Mouse (Mus musculus) forebrain, embryonic 11.5 days (tissue): ENCODE data around the gene Tgfbr2. TPM values are rescaled to one million over a fixed set of nuclear protein-coding genes. Genes with fewer than 3 reads are reported as not detected.
A peak's percentile ranks its signal among the peaks of the same experiment; 100 is the strongest.

Source experiments
- ATAC-seq: fragments of 200-750 bp; cut with Nextera tagmentation; replicated peaks from 2 replicates; pipeline ENCODE4 v1.8.0; 2017; ENCODE audit warnings: moderate TSS enrichment; ENCODE audit not compliant: low FRiP score
- DNase-seq: peaks from one replicate; pipeline ENCODE4 v3.0.0-alpha.2; 2017; ENCODE audit warnings: low spot score
- H3K27ac ChIP-seq: fragments of 300-500 bp; sonication (generic); 2 replicates; pipeline ENCODE4 v1.5.1; 2014; ENCODE audit warnings: low read depth, low read length
- H3K27me3 ChIP-seq: fragments of 300-500 bp; sonication (generic); 2 replicates; pipeline ENCODE4 v1.6.1; 2014; ENCODE audit warnings: mild to moderate bottlenecking, low read length, mixed read lengths; ENCODE audit not compliant: control insufficient read depth, insufficient read depth
- H3K36me3 ChIP-seq: fragments of 300-500 bp; sonication (generic); 2 replicates; pipeline ENCODE4 v1.6.1; 2014; ENCODE audit warnings: mild to moderate bottlenecking, low read length, moderate library complexity, mixed read lengths; ENCODE audit not compliant: control insufficient read depth, insufficient read depth
- H3K4me1 ChIP-seq: fragments of 300-500 bp; sonication (generic); replicated peaks from 2 replicates; pipeline ENCODE4 v1.6.1; 2014; ENCODE audit warnings: low read length, mixed read lengths; ENCODE audit not compliant: control insufficient read depth, insufficient read depth
- H3K4me2 ChIP-seq: fragments of 300-500 bp; sonication (generic); 2 replicates; pipeline ENCODE4 v1.6.1; 2014; ENCODE audit warnings: low read depth, mild to moderate bottlenecking, low read length, moderate library complexity, mixed read lengths; ENCODE audit not compliant: severe bottlenecking
- H3K4me3 ChIP-seq: fragments of 300-500 bp; sonication (generic); 2 replicates; pipeline ENCODE4 v1.5.1; 2014; ENCODE audit warnings: low read depth, low read length
- H3K9ac ChIP-seq: fragments of 300-500 bp; sonication (generic); 2 replicates; pipeline ENCODE4 v1.6.1; 2014; ENCODE audit warnings: low read length
- H3K9me3 ChIP-seq: fragments of 300-500 bp; sonication (generic); 2 replicates; pipeline ENCODE4 v1.6.1; 2016; ENCODE audit warnings: low read length, mixed read lengths; ENCODE audit not compliant: control insufficient read depth
- WGBS: fragments of 180-500 bp; shearing (Covaris S2); extraction: QIAGEN DNeasy Blood & Tissue Kit; methylation state at CpG from one replicate; pipeline ENCODE4 v1.1.7; 2014; 5-methylcytosine and 5-hydroxymethylcytosine counted together
- polyA plus RNA-seq: library from polyadenylated mRNA; unstranded; fragments of >200 nt; fragmentation: Nextera tagmentation; extraction: Ambion mirVana; gene quantifications from 2 replicates; pipeline ENCODE4 v1.2.1, GENCODE M21; 2014

Tgfbr2 gene
- polyA plus RNA-seq, 1 experiment from 2014 or later, result 8.1 TPM

DNA sequence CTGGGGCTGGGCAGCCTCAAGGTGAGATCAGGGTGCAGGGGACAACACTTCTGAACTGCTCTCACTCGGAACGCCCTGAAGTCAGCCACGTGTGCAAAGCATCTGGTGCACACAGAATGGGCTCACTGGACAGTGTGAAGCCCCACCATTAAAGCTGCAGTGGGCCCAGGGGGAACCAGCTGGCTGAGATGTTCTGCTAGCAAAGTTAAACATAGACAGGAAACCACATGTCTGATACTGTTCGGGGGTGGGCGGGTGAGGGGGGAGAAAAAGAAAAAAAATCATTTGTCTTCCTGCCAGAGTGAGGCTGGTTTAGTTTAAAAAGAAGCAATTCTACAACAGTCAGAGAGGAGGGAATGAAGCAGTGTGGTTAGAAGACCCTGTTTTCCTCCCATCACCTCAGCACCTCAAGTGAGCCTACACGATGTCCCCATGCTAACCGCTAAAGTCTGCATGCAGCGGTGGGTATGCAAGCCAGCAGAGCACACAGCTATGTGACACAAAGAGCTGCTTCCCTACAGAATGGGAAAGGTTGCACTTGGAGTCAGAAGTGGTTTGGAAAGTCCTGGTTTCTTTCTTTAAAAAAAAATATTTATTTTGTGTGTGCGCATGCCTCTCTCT lies 52.1 kb downstream of the Tgfbr2 start:
- WGBS, result 85% methylated on average over 9 of the region's 9 CpGs
- H3K4me3 ChIP-seq, result no peak overlapping the region
- H3K27ac ChIP-seq, result no peak overlapping the region
- no peaks in the 10 kb centered on the region for H3K27me3 ChIP-seq
- H3K9me3 ChIP-seq, result no peaks in the 10 kb centered on the region
- no peak for ATAC-seq
- no peaks in the 10 kb centered on the region for H3K4me1 ChIP-seq
- H3K9ac ChIP-seq, result no peak overlapping the region
- H3K4me2 ChIP-seq, result no peak overlapping the region
- DNase-seq, result no peak
- H3K36me3 ChIP-seq, result no peaks in the 10 kb centered on the region

- WGBS, result 80% methylated on average over 6 of the region's 6 CpGs
These were observed 52.6 kb downstream of the Tgfbr2 start for GRCm38 (mm10) chr9:116122544-116122943.

GRCm38 (mm10) chr9:116121472-116121871 lies 53.7 kb downstream of the Tgfbr2 start:
- no peak for DNase-seq
- no peak overlapping the region for H3K9ac ChIP-seq
- H3K4me2 ChIP-seq, result no peak overlapping the region
- no peak overlapping the region for H3K27ac ChIP-seq
- no peaks in the 10 kb centered on the region for H3K36me3 ChIP-seq
- no peaks in the 10 kb centered on the region for H3K4me1 ChIP-seq
- H3K9me3 ChIP-seq, result no peaks in the 10 kb centered on the region
- WGBS, result 94% methylated on average over 7 of the region's 7 CpGs
- no peak for ATAC-seq
- no peaks in the 10 kb centered on the region for H3K27me3 ChIP-seq
- no peak overlapping the region for H3K4me3 ChIP-seq

More at GRCm38 (mm10) chr9:116122544-116122943, 52.6 kb downstream of the Tgfbr2 start:
- Histone ChIP-seq H3K4me2 (no peak overlapping the region), H3K27ac (no peak overlapping the region), H3K36me3 (no peaks in the 10 kb centered on the region), H3K4me1 (no peaks in the 10 kb centered on the region), H3K9me3 (no peaks in the 10 kb centered on the region), H3K9ac (no peak overlapping the region), H3K27me3 (no peaks in the 10 kb centered on the region), H3K4me3 (no peak overlapping the region)
- no peak for DNase-seq
- no peak for ATAC-seq

DNA sequence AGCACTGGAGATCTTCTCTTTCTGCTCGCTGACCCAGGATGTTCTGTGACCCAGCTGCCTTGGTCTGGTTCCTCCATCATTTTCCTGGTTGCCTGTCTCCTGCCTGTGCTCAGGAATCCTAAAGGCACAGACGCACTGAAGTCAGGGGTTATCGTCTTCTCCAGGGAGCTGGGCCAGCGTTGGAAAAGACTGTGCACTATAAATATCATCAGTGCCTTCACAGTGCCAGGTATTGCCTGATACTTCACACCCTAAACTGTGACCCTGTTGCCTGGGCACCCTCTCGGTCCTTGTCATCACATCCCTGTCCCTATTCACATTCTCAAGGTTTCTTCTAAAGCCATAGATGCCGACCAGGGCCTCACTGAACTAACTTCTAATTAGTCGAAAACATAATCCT lies 55.2 kb downstream of the Tgfbr2 start:
- no peak overlapping the region for H3K4me2 ChIP-seq
- no peaks in the 10 kb centered on the region for H3K4me1 ChIP-seq
- no peak overlapping the region for H3K9ac ChIP-seq
- no peak overlapping the region for H3K4me3 ChIP-seq
- H3K9me3 ChIP-seq, result no peaks in the 10 kb centered on the region
- H3K27me3 ChIP-seq, result no peaks in the 10 kb centered on the region
- ATAC-seq (no peak), DNase-seq (no peak)
- no peaks in the 10 kb centered on the region for H3K36me3 ChIP-seq
- H3K27ac ChIP-seq, result no peak overlapping the region
- 73% methylated on average over 7 of the region's 7 CpGs for WGBS

GRCm38 (mm10) chr9:116118332-116118872 lies 56.8 kb downstream of the Tgfbr2 start:
- Histone ChIP-seq H3K4me2 (no peak overlapping the region), H3K4me1 (no peaks in the 10 kb centered on the region), H3K27me3 (no peaks in the 10 kb centered on the region), H3K9me3 (no peaks in the 10 kb centered on the region), H3K27ac (no peak overlapping the region), H3K36me3 (no peaks in the 10 kb centered on the region), H3K4me3 (no peak overlapping the region), H3K9ac (no peak overlapping the region)
- WGBS, result 52% methylated on average over 8 of the region's 8 CpGs
- ATAC-seq (peak; percentile 46; the same call in 1 of the 2 replicates), DNase-seq (no peak)

GRCm38 (mm10) chr9:116115875-116116274 lies 59.3 kb downstream of the Tgfbr2 start:
- no peak overlapping the region for H3K9ac ChIP-seq
- H3K4me3 ChIP-seq, result no peak overlapping the region
- whole genome bisulfite sequencing, result 85% methylated on average over 7 of the region's 7 CpGs
- no peak for DNase-seq
- no peaks in the 10 kb centered on the region for H3K27me3 ChIP-seq
- H3K4me1 ChIP-seq, result no peaks in the 10 kb centered on the region
- no peak overlapping the region for H3K4me2 ChIP-seq
- no peak overlapping the region for H3K27ac ChIP-seq
- H3K36me3 ChIP-seq, result no peaks in the 10 kb centered on the region
- ATAC-seq, result no peak
- H3K9me3 ChIP-seq, result no peaks in the 10 kb centered on the region

- WGBS, result 79% methylated on average over 4 of the region's 4 CpGs
- no peaks in the 10 kb centered on the region for H3K9me3 ChIP-seq
- no peak overlapping the region for H3K27ac ChIP-seq
- no peak overlapping the region for H3K4me3 ChIP-seq
- no peak overlapping the region for H3K9ac ChIP-seq
- no peaks in the 10 kb centered on the region for H3K4me1 ChIP-seq
- H3K4me2 ChIP-seq, result no peak overlapping the region
- no peaks in the 10 kb centered on the region for H3K27me3 ChIP-seq
- no peaks in the 10 kb centered on the region for H3K36me3 ChIP-seq
- DNase-seq, result no peak
- no peak for ATAC-seq
These were observed 60.8 kb downstream of the Tgfbr2 start for GRCm38 (mm10) chr9:116114339-116114738.

DNA sequence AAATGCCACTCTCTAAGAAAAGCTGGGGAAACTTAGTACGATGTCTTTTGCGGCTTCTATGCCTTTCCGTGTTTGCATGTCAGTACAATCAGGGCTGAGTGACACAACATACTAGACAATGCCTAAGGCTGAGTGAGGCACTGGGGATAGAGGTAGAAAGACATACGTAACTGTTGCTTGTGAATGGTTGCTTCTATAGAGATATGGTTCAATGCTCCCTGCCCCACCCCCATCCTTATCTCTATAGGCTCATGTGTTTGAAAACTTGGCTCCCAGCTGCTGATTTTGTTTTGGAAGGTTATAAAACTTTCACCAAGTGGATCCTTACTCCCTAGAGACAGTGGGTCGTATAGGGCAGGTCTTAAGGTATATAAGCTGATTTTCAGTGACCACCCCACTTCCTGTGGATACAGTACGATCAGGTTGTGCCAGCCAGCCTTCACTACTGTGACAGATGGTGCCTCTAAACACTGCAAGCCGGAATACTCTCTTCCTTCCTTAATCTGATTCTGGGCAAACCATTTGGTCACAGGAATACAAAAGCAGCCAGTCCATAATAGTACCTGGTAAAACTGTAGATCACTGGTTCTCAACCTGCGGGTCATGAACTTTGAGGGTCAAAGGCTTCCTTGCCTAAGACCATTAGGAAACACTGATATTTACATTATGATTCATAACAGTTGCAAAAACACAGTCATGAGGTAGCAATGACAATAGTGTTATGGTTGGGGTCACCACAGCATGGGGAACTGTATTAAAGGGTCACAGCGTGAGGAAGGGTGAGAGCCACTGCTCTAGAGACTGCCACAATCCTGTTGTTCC lies 63.8 kb downstream of the Tgfbr2 start:
- H3K4me2 ChIP-seq, result no peak overlapping the region
- WGBS, result 88% methylated on average over 9 of the region's 9 CpGs
- no peaks in the 10 kb centered on the region for H3K4me1 ChIP-seq
- H3K27me3 ChIP-seq, result no peaks in the 10 kb centered on the region
- H3K9ac ChIP-seq, result no peak overlapping the region
- DNase-seq (no peak), ATAC-seq (no peak)
- no peak overlapping the region for H3K27ac ChIP-seq
- no peaks in the 10 kb centered on the region; the same call in 1 of the 2 replicates for H3K9me3 ChIP-seq
- no peaks in the 10 kb centered on the region for H3K36me3 ChIP-seq
- no peak overlapping the region for H3K4me3 ChIP-seq
